Mouse (Mus musculus): ENCODE results near the gene Mthfd2l. TPM values are rescaled to one million over a fixed set of nuclear protein-coding genes. Genes with fewer than 3 reads are reported as not detected.

Gene Mthfd2l
- 1 to 10 TPM; 3.8 to 5.5 TPM for total RNA-seq (2023)

GRCm38 (mm10) chr5:90930971-90931851, at the start of gene Mthfd2l:
Gene Mthfd2l (plus strand): TSS chr5:90931117.

GRCm38 (mm10) chr5:90890519-90891463, 40.1 kb upstream of the Mthfd2l start, which contains the start of gene Cxcl1:
Gene Cxcl1 (plus strand): TSS chr5:90891241.

GRCm38 (mm10) chr5:90903339-90904020, 27.4 kb upstream of the Mthfd2l start, which contains the start of gene Cxcl2:
Gene Cxcl2 (plus strand): TSS chr5:90903871.

GRCm38 (mm10) chr5:91027164-91027563, 96.2 kb downstream of the Mthfd2l start, which contains the start of gene Epgn:
Gene Epgn (plus strand): TSS chr5:91027464.

Other genes starting within 250 kb of the Mthfd2l start
- gene Cxcl5, start 171.8 kb upstream of the Mthfd2l start, total RNA-seq (2023) = not detected
- gene Ppbp, start 162.6 kb upstream of the Mthfd2l start, total RNA-seq (2023) = 1 to 10 TPM; 1.2 to 1.3 TPM
- 1 to 10 TPM in 1 of 2 experiments, not detected in 1; 2.6 TPM for gene Pf4, start 158.7 kb upstream of the Mthfd2l start, total RNA-seq (2023)
- gene Cxcl3, start 145.0 kb upstream of the Mthfd2l start, total RNA-seq (2023) = not detected
- gene Cxcl15, start 136.6 kb upstream of the Mthfd2l start, total RNA-seq (2023) = not detected
- not detected for gene Cxcl1, start 39.9 kb upstream of the Mthfd2l start, total RNA-seq (2023)
- 1 to 10 TPM; 1.7 to 2.0 TPM for gene Cxcl2, start 27.2 kb upstream of the Mthfd2l start, total RNA-seq (2023)
- gene Epgn, start 96.3 kb downstream of the Mthfd2l start, total RNA-seq (2023) = not detected
- not detected for gene Ereg, start 143.5 kb downstream of the Mthfd2l start, total RNA-seq (2023)
- gene Areg, start 208.5 kb downstream of the Mthfd2l start, total RNA-seq (2023) = under 1 TPM; 0.76 to 0.95 TPM